Comparison of ENCODE assay signal across 27 mouse cellular contexts in genomic region chr19:11484388-11484787, GRCm38 (mm10). TPM values are rescaled to one million over a fixed set of nuclear protein-coding genes. Genes with fewer than 3 reads are reported as not detected.
A peak's percentile ranks its signal among the peaks of the same experiment; 100 is the strongest.
DNase-seq lines count a peak whose midpoint lies in the region; ATAC-seq lines count a peak whose summit lies in the region.
"Had no signal": no experiment of that assay in that cellular context is flagged by ENCODE, and none has a peak within 500 bp of the region (broad histone marks: within the 10 kb centered on the region; RNA-seq: fewer than 3 reads in every experiment).

No protein-coding gene starts in this region.

- no peak overlapping the region for H3K9ac ChIP-seq in forebrain, embryonic 16.5 days (replicated peaks; ENCODE audit: low read depth, low read length)
- H3K9ac ChIP-seq: embryonic facial prominence, embryonic 13.5 days; heart, embryonic 12.5 days; hindbrain, embryonic 12.5 days; intestine, embryonic 15.5 days; lung, embryonic 14.5 days had no signal

- peak; percentile 17 for DNase-seq in lung, postnatal 25 days (ENCODE audit: low spot score)
- no peak for DNase-seq in lung, adult 18-20 months
- DNase-seq in A20 (ENCODE audit: low read depth, low spot score): peak; percentile 51
- peak; percentile 80 for DNase-seq in CD4-positive, CD25-positive, alpha-beta regulatory T cell, adult 2 months (ENCODE audit: low read depth, low spot score)
- peak; percentile 88 for DNase-seq in induced T-regulatory cell, adult 2 months (ENCODE audit: low read depth)
- no peak for DNase-seq in adrenal gland, postnatal 25 days
- DNase-seq in right cerebral cortex, adult 2 months (ENCODE audit: low spot score in 2 of 2): no peak
- DNase-seq: cerebellum, adult 9-11 months; heart, postnatal 14 days; kidney, adult 9 months; kidney, postnatal 25 days; lung, embryonic 14.5 days; lung, postnatal 4 days; right cerebral cortex, postnatal 25 days had no signal

- no peaks in the 10 kb centered on the region for H3K9me3 ChIP-seq in forebrain, embryonic 16.5 days (ENCODE audit: control insufficient read depth, low read length)
- H3K9me3 ChIP-seq: embryonic facial prominence, embryonic 13.5 days; G1E; heart, embryonic 12.5 days; hindbrain, embryonic 12.5 days; intestine, embryonic 15.5 days; limb, embryonic 10.5 days had no signal

- no peak overlapping the region for H3K4me3 ChIP-seq in forebrain, embryonic 16.5 days (replicated peaks; ENCODE audit: low read length)
- H3K4me3 ChIP-seq: embryonic facial prominence, embryonic 13.5 days; heart, embryonic 12.5 days; hindbrain, embryonic 12.5 days; intestine, embryonic 15.5 days; limb, embryonic 10.5 days had no signal

- no peak overlapping the region for H3K4me2 ChIP-seq in forebrain, embryonic 16.5 days (ENCODE audit: low read length)
- H3K4me2 ChIP-seq: embryonic facial prominence, embryonic 13.5 days; heart, embryonic 12.5 days; hindbrain, embryonic 12.5 days; intestine, embryonic 15.5 days; lung, embryonic 14.5 days; midbrain, embryonic 11.5 days had no signal

- no peaks in the 10 kb centered on the region for H3K36me3 ChIP-seq in forebrain, embryonic 16.5 days (ENCODE audit: control insufficient read depth, insufficient read depth)
- H3K36me3 ChIP-seq: embryonic facial prominence, embryonic 13.5 days; G1E; heart, embryonic 12.5 days; hindbrain, embryonic 12.5 days; intestine, embryonic 15.5 days; limb, embryonic 10.5 days had no signal

- no peak overlapping the region for H3K27ac ChIP-seq in forebrain, embryonic 16.5 days (ENCODE audit: low read length)
- H3K27ac ChIP-seq: embryonic facial prominence, embryonic 13.5 days; hindbrain, embryonic 12.5 days; intestine, embryonic 15.5 days; limb, embryonic 10.5 days had no signal

- ATAC-seq in forebrain, embryonic 16.5 days: no peak
- ATAC-seq: forebrain, embryonic 14.5 days; intestine, embryonic 15.5 days had no signal

- 90% methylated on average over 3 of the region's 3 CpGs for WGBS in forebrain, embryonic 16.5 days

- H3K27me3 ChIP-seq in forebrain, embryonic 16.5 days (replicated peaks; ENCODE audit: control insufficient read depth, insufficient read depth, low read length): no peaks in the 10 kb centered on the region
- H3K27me3 ChIP-seq: embryonic facial prominence, embryonic 13.5 days; heart, embryonic 12.5 days; hindbrain, embryonic 12.5 days; intestine, embryonic 15.5 days had no signal

- no peaks in the 10 kb centered on the region for H3K4me1 ChIP-seq in forebrain, embryonic 16.5 days (replicated peaks; ENCODE audit: control insufficient read depth, insufficient read depth, low read length)
- H3K4me1 ChIP-seq: embryonic facial prominence, embryonic 13.5 days; heart, embryonic 12.5 days; hindbrain, embryonic 12.5 days; intestine, embryonic 15.5 days; limb, embryonic 10.5 days had no signal

RNA-seq across cellular contexts. Expression of gene Gm8369, which starts 1.4 kb away (rescaled TPM):
- total RNA-seq in adrenal gland, postnatal 25 days (2021): 0.33 and 0.76 TPM in 2 replicates
- not detected in 2 replicates for polyA plus RNA-seq in forebrain, embryonic 16.5 days (2015; fragmentation: Nextera tagmentation; extraction: Ambion mirVana)
- polyA plus RNA-seq: brain, embryonic 14.5 days; embryonic facial prominence, embryonic 13.5 days; forebrain, embryonic 14.5 days; G1E; heart, embryonic 12.5 days; hindbrain, embryonic 12.5 days; limb, embryonic 10.5 days; lung, embryonic 14.5 days; midbrain, embryonic 11.5 days; neural tube, embryonic 11.5 days had no signal

RNA-seq across cellular contexts. Expression of gene Ms4a6c, which starts 15.2 kb away (rescaled TPM):
- 4.0 and 4.5 TPM in 2 replicates for total RNA-seq in adrenal gland, postnatal 25 days (2021)
- polyA plus RNA-seq in forebrain, embryonic 16.5 days (2015; fragmentation: Nextera tagmentation; extraction: Ambion mirVana): 1.5 and 2.1 TPM in 2 replicates

RNA-seq across cellular contexts. Expression of gene Ms4a6b, which starts 31.9 kb away (rescaled TPM):
- 2.4 and 5.6 TPM in 2 replicates for total RNA-seq in adrenal gland, postnatal 25 days (2021)
- 1.5 and 2.7 TPM in 2 replicates for polyA plus RNA-seq in forebrain, embryonic 16.5 days (2015; fragmentation: Nextera tagmentation; extraction: Ambion mirVana)

RNA-seq across cellular contexts. Expression of gene Ms4a4b, which starts 41.0 kb away (rescaled TPM):
- total RNA-seq in adrenal gland, postnatal 25 days (2021): 0.94 TPM in 1 of 2 replicates, not detected in the other
- polyA plus RNA-seq in forebrain, embryonic 16.5 days (2015; fragmentation: Nextera tagmentation; extraction: Ambion mirVana): not detected in 2 replicates
- total RNA-seq: layer of hippocampus, postnatal 10 days had no signal
- polyA plus RNA-seq: brain, embryonic 14.5 days; forebrain, embryonic 14.5 days; G1E; heart, embryonic 12.5 days; hindbrain, embryonic 12.5 days; limb, embryonic 10.5 days; lung, embryonic 14.5 days; midbrain, embryonic 11.5 days; neural tube, embryonic 11.5 days had no signal

RNA-seq across cellular contexts. Expression of gene Ms4a4d, which starts 52.2 kb away (rescaled TPM):
- total RNA-seq in adrenal gland, postnatal 25 days (2021): 0.61 and 1.0 TPM in 2 replicates
- not detected in 2 replicates for polyA plus RNA-seq in forebrain, embryonic 16.5 days (2015; fragmentation: Nextera tagmentation; extraction: Ambion mirVana)
- total RNA-seq: layer of hippocampus, postnatal 10 days; left cerebral cortex, adult 8-10 months had no signal
- polyA plus RNA-seq: brain, embryonic 14.5 days; forebrain, embryonic 14.5 days; G1E; hindbrain, embryonic 12.5 days had no signal

Comparison
In these comparisons a context has a peak if more than half of its experiments do, and no peak if none do; other contexts are left out.
1. DNase-seq: peak in lung, postnatal 25 days (single experiment), A20 (single experiment), CD4-positive, CD25-positive, alpha-beta regulatory T cell, adult 2 months (single experiment) and induced T-regulatory cell, adult 2 months (single experiment); none in lung, adult 18-20 months (0 of 2), adrenal gland, postnatal 25 days (single experiment) and right cerebral cortex, adult 2 months (0 of 2).